Mouse (Mus musculus) fibroblast of lung, adult 2 months (primary cell): ENCODE data around the gene Gm20388.

Experiments used
- DNase-seq: peaks from one replicate; pipeline ENCODE4 v3.0.0-alpha.2; 2011; ENCODE audit warnings: low read depth

Gene Gm20388

GRCm38 (mm10) chr8:120681113-120681512 is 770.5 kb downstream of the Gm20388 start:
- no peak for DNase-seq

GRCm38 (mm10) chr8:120683602-120684001 is 773.0 kb downstream of the Gm20388 start:
- no peak for DNase-seq

GRCm38 (mm10) chr8:120684082-120684481 is 773.4 kb downstream of the Gm20388 start:
- no peak for DNase-seq

- DNase-seq, result no peak
These were observed 774.5 kb downstream of the Gm20388 start for GRCm38 (mm10) chr8:120685097-120685496.

GRCm38 (mm10) chr8:120685591-120685990 is 775.0 kb downstream of the Gm20388 start:
- DNase-seq, result no peak

- no peak for DNase-seq
These were observed 775.4 kb downstream of the Gm20388 start for GRCm38 (mm10) chr8:120686051-120686450.

- DNase-seq, result no peak
These were observed 775.9 kb downstream of the Gm20388 start for GRCm38 (mm10) chr8:120686576-120686975.

- DNase-seq, result no peak
These were observed 777.1 kb downstream of the Gm20388 start for GRCm38 (mm10) chr8:120687786-120688185.

- no peak for DNase-seq
These were observed 777.9 kb downstream of the Gm20388 start for GRCm38 (mm10) chr8:120688511-120688910.

- DNase-seq, result no peak
These were observed 782.3 kb downstream of the Gm20388 start for GRCm38 (mm10) chr8:120692934-120693333.

- no peak for DNase-seq
These were observed 783.3 kb downstream of the Gm20388 start for GRCm38 (mm10) chr8:120693861-120694493.

- no peak for DNase-seq
These were observed 785.9 kb downstream of the Gm20388 start for GRCm38 (mm10) chr8:120696401-120697153.

GRCm38 (mm10) chr8:120697154-120697978 is 786.7 kb downstream of the Gm20388 start:
- DNase-seq, result no peak

- no peak for DNase-seq
These were observed 787.3 kb downstream of the Gm20388 start for GRCm38 (mm10) chr8:120697979-120698272.

GRCm38 (mm10) chr8:120698426-120698825 is 787.8 kb downstream of the Gm20388 start:
- DNase-seq, result no peak

- no peak for DNase-seq
These were observed 788.4 kb downstream of the Gm20388 start for GRCm38 (mm10) chr8:120699079-120699478.

- DNase-seq, result no peak
These were observed 788.9 kb downstream of the Gm20388 start for GRCm38 (mm10) chr8:120699565-120699964.

GRCm38 (mm10) chr8:120700053-120700452 is 789.4 kb downstream of the Gm20388 start:
- no peak for DNase-seq

- DNase-seq, result no peak
These were observed 791.3 kb downstream of the Gm20388 start for GRCm38 (mm10) chr8:120701758-120702465.

GRCm38 (mm10) chr8:120704203-120704602 is 793.6 kb downstream of the Gm20388 start:
- DNase-seq, result no peak

GRCm38 (mm10) chr8:120705163-120705562 is 794.5 kb downstream of the Gm20388 start:
- DNase-seq, result no peak

GRCm38 (mm10) chr8:120706193-120706592 is 795.6 kb downstream of the Gm20388 start:
- DNase-seq, result no peak
